Mouse (Mus musculus) kidney, postnatal 4 days (tissue): Measurements from ENCODE around the gene Tmem30b.
"Not testable (repeated sequence)": the region's sequence is repeated elsewhere in the genome, so short reads cannot be mapped to it uniquely, and the experiment has no call there.

Experiments used
- DNase-seq, 2 experiments: peaks; one replicate each; pipeline ENCODE4 v3.0.0; 2021; ENCODE audit warnings: mixed read lengths in 2 of 2

The Tmem30b gene

DNA sequence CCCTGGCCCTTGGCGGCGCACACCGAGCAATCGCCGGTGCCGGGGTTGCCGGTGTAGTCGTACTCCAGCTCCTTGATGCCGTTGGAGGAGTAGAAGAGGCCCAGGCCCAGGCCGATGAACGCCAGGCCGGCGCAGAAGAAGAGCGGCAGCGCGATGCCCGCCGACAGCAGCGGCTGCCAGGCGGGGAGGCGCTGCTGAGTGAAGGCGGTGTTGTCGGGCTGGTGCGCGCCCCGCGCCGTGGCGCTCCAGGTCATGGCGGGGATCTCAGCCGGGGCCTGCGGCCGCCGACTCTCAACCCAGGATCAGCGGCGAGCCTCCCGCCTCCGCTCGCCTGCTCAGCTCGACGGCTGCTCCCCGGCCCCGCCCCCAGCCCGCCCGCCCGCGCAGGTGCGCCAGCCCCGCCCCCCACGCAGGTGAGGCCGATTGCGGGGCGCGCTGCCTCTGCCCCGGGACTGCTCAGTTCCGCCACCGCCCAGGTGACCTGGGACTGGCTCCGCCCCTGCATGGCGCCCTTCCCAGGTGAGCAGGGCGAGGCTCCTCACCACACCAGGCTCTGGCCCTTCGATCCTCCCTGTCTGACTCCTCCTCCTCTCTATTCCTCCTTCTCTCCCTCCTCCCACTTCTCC, at the start of gene Tmem30b:
Gene Tmem30b (minus strand): TSS at position 307 of the 626 bp plus-strand sequence.
- peak; percentile 58 to 75 for DNase-seq

DNA sequence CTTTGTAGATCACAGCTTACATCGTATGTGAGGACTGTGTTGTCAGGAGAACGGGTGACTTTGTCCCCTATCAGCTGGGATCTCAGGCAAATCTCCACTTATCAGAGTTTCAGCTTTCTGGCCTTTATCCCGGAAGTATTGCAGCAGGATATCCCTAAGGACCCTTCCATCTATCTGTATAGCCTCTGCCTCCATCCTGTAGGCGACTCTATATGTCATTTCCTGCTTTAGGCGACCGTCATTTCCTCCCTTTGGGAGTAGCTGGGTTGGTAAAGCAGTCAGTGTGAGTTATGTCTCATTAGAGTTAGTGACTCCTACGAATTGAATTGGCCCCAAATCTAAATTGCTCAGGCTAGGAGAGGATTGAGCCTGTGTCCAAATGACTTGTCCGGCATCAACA, 49.0 kb upstream of the Tmem30b start:
- no peak for DNase-seq

DNA sequence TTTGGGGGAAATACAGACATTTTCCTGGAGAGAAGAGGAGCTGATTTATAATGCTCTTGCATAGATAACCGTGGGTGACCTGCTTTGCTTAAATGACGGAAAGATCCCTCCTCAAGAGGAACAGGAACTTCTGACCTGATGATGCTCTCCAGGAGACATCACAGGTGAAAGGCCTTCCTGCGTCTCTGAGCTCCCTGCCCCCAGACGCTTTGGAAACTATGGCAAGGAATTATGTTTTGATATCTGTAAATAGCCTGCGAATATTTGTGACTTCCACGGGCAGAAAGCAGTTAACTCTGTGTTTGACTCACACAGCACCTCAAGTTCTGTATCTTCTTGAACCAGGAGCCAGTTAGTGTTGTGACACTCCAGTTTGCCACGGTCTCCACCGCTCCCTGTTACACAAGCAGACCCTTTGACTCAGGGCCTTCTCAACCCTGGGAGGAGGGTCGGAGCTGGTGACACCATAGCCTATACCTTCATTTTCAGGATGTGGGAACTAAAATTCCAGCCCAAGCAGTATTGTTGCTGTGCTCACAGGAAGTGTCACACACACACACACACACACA, 48.1 kb upstream of the Tmem30b start:
- DNase-seq, result no peak

DNA sequence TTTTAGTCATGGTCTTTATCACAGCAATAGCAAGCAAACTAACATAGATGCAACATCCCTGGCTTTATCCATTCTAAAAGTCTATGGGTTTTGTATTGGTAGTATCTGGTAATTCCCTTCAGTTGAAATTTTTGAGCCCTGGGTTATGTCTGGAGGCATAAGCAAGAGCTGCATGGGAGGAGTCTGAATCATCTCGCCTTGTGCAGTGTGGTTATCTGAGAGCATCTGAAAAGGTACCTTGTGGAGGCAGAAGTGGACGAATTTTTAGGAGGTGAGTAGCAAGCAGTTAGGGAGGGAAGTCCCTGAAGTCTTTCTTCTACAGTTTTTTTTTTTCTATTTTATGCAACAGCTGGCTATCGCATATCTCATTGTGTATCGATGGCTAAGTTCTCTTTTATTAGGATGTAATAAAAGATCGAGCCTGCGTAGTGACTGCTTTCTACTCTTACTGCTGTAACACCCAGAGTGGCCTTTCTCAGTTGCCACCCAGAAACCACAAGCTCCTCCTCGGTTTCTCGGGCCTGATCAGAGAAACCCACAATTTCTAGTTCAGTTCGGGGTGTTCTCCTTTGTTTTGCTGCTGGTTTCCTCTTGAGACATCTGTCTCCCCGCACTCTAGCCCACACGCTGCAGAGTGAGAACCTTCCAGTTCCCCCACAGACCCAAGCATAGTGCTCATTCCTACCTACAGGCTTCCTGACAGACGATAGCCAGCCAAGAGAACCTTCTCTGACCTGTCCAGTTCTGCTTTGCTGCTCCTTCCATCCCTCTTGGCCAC, 47.0 kb upstream of the Tmem30b start:
- no peak for DNase-seq

DNA sequence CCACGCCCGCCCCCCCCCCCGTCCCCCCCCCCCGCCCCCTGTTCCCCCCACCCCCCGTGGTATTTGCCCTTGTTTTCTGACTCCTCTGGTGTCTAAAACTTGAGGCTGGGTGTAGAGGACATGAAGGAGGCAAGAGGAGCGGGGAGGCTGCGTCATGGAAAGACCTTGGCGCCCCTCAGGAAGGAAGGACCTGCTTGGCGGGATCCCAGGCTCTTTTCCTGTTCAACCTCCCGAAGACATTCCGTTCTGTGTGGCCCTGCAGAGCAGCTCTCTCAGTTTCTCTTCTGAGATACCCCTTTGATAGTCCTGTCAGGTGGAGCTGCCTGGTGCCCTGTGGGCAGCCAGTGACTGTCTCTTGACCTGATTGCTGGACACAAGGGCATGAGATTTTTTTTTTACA, 45.4 kb upstream of the Tmem30b start:
- peak; percentile 66 to 76 for DNase-seq

DNA sequence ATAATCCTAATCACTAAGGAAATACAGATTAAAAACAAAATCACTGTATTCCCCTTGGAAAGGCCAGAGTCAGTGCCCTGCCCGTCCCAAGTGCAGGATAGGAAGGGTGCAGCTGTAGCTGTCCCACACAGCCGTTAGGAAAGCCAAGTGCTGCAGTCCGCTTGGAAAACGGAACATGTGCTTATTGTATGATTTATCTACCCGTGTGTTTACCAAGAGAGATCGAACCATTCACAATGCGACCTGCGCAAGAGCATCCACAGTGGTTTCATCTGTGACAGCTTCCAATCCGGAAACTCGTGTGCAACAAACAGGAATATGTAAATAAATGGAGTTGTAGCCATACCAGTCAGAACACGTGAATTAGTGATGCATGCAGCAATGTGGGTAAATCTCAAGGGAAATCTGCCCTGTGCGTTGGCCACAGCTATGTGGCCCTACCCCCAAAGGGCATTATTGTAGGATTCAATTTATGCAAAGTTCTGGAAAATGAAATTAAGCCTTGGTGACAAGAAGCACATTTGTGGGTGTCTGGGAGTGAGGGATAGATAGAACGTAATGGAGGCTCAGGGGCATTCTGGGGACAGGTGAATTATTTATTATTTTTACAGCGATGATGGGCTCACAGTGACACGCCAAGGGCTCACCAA, 44.6 kb upstream of the Tmem30b start:
- DNase-seq, result no peak

DNA sequence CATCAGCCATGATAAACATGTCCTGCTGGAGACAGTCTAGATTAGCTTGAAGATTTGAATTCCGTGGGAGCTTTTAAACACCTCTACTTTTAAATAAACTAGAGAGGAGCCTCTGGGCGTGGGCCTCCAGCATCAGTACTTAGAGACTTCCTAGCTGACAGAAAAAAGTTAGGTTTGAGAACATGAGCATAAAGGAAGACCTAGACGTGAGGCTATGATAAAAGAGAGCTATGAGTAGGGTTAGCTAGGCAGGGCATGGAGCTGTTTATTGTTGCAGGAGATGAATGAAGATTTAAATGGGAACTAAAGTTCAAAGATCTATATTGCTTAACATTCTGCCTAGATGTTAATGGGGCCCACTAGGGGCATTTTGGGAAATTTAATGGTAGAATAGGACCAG, 41.1 kb upstream of the Tmem30b start:
- DNase-seq, result no peak

DNA sequence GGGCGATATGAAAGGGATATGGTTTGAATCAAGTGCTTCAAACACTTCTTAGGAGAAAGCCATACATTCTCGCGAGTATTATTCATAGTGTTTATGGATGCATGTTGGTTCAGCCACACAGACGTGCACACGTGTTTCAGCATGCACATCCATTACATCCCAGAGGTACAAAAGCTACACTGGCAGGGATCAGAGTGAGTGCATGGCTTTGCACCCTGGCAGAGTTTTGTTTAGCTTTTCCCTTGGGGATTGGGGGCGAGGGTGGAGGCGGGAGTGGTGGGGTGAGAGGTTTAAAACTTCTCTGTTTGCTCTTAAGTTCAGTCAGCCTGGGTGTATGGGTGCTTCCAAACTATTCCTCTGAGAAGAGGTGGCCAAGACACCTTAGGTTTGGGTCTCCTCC, 39.7 kb upstream of the Tmem30b start:
- no peak for DNase-seq

DNA sequence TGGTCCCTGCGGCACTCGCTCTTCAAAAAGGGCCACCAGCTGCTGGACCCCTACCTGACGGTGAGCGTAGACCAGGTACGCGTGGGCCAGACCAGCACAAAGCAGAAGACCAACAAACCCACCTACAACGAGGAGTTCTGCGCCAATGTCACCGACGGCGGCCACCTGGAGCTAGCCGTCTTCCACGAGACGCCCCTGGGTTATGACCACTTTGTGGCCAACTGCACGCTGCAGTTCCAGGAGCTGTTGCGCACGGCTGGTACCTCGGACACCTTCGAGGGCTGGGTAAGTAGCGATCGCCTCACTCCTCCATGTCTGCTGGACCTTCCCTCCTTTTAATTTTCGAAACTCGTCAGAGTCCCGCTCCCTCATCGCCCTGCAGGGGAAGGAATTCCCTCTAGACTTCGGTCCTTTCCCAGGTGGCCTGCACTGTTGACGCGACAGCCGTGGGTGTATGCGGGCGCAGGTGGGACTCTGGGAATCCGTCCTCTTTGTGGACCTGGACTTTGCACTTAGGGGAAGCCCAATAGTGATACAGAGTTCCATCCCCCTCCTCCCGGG, 39.1 kb upstream of the Tmem30b start:
- peak; percentile 29 to 50 for DNase-seq

DNA sequence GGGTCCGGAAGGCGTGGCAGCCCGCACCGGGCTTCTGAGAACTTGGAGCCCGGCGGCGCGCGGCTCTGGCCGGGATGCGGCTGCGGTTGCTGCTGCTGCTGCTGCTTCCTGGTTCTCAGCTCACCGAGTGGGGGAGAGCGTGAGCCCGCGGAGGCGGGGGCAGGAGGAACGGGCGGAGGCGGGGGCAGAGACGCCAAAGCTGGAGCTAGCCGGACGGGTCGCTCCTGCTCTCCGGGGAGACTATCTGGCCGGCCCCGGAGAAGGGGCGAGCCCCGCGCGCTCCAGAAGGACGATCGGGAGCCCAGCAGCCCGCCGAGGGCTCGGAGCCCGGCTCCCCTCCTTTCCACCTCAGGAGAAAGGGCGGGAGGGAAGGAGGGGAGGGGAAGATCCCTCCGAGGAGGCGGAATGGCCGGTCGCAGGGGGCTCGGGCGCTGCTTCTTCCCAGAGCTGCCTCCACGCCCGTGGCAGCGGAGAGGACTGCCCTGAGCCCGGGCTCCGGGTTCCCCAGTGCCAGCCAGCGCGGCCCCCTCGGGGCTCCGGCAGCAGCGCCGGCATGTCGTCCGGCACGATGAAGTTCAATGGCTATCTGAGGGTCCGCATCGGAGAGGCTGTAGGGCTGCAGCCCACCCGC, 38.5 kb upstream of the Tmem30b start, which contains the start of gene Prkch:
Gene Prkch (plus strand): TSS at position 187 of the 631 bp plus-strand sequence.
- peak; percentile 87 to 92 for DNase-seq

DNA sequence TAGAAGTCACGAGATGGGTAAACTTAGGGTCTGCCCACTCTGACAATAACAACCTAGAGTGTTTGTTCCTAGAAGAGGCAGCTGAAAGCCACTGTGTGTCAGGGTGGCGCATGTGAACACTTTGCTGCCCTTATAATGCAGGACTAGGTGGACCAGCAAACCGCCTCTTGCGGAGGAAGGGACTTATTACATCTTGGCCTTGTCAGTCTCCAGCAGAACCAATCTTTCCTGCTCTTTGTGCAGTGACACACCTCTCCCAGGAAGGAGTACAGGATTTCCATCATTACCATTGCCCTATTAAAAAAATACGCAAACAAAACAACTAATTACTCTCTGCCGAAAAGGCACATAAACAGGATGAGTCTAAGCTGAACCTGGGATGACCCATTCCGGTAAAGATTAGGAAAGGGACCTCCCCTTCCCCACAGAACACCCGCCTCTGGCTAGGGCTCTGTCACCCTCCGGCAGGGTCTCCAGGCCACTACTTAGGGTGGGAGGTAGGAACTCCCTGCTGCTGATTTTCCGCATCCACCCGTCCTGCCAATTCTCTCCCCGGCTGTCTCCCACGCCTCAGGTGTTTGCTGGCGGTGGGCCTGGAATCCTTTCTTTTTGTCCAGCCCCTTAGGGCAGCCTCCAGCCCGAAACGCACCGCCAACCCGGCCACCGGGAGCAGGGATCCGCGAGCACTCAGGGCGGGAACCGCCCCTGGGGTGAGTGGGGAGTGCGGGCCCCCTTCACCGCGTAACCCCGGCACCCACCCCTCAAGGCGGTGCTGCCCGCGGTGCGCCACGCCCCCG, 37.8 kb upstream of the Tmem30b start:
- DNase-seq, result peak; percentile 39 to 62

DNA sequence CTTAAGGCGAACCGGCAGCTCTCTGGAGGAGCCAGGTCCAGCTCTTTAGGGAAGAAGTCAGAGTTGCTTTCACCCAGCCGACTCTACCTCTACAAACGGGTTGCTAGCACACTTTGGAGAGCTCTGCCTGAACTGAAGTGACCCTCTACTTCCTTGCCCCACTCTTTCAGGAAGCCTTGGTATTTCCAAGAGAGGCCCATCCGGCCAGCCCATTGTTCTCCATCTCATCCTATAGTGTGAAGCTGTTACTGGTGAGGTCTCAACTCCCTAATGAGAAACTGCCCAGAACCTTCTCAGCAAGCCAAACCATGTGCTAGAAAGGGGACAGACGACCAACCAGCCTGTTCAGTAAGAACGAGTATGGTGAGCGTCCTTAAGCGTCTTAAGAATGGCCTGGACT, 37.1 kb upstream of the Tmem30b start:
- peak in 1 of 2 experiments; percentile 41 for DNase-seq

DNA sequence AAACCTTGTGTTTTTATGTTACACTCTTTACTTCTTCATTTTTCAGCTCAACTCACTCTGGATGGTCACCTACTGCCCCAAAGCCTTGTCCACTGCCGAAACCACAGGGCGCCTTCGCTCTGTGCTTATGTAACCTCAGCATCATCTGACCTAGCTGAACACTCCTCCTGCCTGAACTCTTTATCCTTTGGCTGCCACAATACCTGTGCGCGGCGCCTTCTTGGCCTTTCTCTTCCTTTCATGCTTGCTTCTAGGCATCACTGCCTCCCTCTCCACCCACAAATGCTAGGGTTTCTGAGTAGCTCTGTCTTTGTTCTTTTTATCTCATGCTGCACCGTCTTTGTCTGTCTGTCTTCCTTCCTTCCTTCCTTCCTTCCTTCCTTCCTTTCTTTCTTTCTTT, 34.6 kb upstream of the Tmem30b start:
- DNase-seq, result no peak

DNA sequence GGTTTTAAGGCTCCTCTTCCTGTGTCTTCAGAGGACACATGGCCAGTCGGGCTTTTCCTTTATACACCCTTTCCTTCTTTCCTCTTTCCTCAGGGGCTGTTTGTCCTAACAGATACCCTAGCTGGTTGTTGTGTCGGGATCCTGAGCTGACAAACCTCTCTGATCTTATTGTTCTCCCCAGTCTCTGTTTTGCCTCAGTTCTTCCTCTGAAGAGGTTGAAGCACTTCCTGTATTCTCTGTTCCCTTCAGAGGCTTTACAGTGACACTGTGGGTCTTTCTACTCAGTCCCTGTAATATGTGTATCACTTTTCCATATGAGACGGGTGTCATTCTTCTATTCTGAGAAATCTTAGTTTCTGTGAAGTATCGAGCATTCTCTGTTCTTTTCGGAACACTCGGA, 31.9 kb upstream of the Tmem30b start:
- DNase-seq, result no peak

DNA sequence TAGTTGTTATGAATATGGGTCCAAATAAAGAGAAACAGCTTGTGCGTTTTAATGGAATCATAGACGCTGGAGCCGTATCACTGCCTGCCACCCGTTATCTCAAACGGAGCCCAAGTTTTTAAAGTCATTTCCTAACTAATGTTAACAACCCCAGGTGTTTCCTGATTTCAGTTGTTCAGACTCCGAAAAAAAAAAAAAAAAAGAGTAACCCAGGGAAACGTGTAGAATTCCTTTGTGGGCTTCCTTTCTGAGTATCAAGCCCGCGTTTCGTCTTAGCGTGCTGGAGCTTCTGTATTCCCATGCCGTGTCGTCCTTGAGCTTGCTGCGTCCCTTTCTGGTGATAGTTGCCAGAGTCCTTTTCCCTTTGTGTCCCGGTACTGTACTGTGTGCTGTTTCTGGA, 28.4 kb upstream of the Tmem30b start:
- DNase-seq, result no peak

DNA sequence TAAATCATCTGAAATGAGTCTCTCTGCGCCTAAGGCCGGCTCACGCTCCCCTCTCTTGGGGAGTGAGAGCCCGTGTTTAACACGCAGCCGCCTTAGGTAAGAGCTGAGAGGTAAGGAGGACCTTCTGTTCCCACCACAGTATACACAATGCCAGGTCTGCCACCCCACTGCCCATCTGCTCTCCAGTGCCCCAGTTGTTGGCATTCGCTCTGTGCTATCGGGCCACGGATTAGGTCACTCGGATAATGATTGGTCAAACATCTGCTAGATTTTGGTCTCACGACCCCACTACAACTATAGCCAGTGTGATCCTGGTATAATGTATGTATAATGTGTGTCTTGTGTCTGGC, 19.4 kb upstream of the Tmem30b start:
- no peak for DNase-seq

DNA sequence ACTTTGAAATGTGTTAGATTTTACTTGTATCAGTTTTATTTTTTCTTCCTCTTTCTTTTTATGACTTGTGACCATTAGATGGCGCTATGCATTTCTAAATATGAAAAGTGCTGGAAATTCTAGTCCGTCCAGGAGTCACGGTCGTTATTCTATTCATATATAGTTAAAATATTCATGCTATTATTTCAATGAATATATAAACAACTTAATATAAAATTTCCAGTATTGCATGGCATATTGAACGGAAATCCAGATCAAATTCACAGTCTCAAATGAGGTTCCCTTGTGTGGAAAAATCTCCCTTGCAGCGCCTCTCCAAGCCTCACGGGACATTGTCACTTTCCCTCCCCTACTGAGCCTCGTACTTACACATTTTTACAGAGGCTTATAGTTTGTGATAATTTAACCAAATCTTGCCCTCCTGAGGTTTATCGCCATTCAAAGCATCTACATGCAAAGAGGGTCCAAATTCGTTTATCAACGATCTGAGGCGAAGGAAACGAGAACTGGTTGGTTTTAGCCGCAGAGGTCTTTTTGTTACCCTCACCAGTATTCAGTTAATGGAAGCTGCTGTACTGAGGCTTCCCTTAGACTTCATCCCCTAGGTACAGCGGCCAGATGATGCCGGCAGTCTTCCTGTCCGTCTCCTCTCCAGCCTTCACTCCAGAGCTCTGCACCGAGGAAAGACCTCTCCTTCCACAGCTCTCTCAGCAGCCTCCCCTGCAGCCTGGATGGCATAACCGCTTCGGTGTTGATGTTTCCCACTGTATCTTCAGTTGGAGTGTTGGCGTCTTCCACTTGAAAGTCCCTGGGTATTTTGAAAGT, 18.8 kb upstream of the Tmem30b start:
- peak in 1 of 2 experiments; percentile 22 for DNase-seq

DNA sequence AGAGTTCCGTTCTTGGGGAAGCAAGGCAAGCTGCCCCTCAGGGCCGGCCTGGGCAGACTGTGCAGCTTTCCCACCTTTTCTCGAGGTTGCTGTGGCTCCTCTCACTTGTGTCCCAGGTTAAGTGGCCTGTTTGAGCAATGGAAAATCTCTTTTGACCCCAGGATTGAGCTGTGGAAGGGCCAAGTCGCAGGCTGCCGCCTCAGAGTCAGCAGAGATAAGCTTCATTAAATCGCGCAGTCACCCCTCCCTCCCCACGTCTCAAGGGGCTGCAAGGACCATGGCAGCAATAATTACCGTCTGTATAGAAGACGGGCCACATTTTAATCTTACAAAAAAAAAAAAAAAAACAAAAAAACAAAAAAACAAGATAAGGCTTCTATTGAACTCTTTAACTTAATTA, 18.0 kb upstream of the Tmem30b start:
- no peak for DNase-seq

DNA sequence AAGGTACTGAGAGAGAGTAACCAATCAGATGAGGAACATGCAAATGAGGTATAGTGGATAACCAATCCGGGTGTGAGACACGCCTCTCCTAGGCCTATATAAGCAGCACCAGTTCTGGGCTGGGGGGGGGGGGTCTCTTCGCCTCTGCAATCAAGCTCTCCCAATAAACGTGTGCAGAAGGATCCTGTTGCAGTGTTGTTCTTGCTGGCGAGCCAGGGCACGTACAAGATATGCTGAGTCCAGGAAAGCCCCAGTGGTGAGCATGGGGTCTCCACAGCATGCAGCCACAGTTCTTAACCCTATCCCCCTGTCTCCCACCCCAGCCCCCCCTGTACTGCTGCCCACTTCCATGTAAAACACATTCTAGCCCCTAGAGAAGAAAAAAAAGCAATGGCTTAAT, 16.9 kb upstream of the Tmem30b start:
- DNase-seq, result not testable (repeated sequence)

DNA sequence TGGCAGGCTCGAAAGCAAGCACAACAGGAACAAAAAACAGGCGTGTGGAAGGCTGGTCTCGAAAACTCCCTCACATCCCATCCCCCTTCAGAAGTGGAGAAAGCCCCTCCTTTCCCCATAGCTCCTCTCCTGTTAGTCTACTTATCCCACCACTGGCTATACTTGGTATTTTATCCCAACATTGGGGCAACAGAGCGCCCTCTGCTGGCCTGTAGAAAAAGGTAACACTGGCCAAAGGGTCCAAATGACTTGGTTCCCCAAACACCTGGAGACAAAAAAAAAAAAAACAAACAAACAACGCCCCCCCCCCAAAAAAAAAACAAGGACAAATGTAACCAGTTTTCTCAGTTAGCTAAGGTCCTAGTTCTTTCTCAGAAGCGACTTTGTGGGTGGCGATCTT, 13.9 kb upstream of the Tmem30b start:
- peak in 1 of 2 experiments; percentile 14 for DNase-seq
